Mouse (Mus musculus) heart, adult 2 months (tissue): ENCODE results near the gene Dcp1b.

ENCODE experiments used
- CTCF ChIP-seq: fragments of 200-600 bp; IDR thresholded peaks from 2 replicates; pipeline ENCODE4 v1.8.1; 2022; ENCODE audit warnings: antibody characterized with exemption, mild to moderate bottlenecking, moderate library complexity
- POLR2A ChIP-seq: fragments of 200-500 bp; IDR thresholded peaks from 2 replicates; pipeline ENCODE4 v1.6.1; 2011; ENCODE audit warnings: mild to moderate bottlenecking, low read depth, low read length, control low read depth; ENCODE audit not compliant: insufficient read depth

DNA sequence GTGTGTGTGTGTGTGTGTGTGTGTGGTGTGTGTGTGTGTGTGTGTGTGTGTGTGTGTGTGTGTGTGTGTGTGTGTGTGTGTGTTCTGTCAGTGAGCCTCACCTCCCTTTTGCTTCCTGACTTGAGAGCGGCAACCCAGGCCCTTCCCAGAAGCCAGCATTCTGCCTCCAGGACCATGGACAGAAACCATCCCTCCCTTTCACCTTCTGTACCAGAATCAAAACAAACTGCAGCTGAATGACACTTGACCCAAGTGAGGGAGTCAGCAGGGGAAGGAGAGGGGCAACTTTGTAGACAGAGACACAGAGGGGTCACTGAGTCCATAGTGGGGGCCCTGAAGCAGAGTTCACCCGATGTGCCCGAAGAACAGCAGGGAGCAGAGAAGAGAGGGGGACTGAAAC is 58.0 kb downstream of the Dcp1b start:
- TF ChIP-seq POLR2A (no peak), CTCF (no peak)
